Mouse (Mus musculus) spleen, adult 2 months (tissue): ENCODE measurements around the gene Serpina16. TPM values are rescaled to one million over a fixed set of nuclear protein-coding genes. Genes with fewer than 3 reads are reported as not detected.

Experiments
- DNase-seq, 2 experiments: peaks; one replicate each; pipeline versions ENCODE4 v3.0.0 to v3.0.0-alpha.2; 2012 to 2021; ENCODE audit warnings: low spot score in 2 of 2, low read depth in 1 of 2
- H3K27ac ChIP-seq: fragments of 200-500 bp; 2 replicates; pipeline ENCODE4 v1.5.1; 2012; ENCODE audit warnings: low read length, inconsistent platforms; ENCODE audit not compliant: insufficient read depth
- H3K27me3 ChIP-seq: fragments of 200-500 bp; 2 replicates; pipeline ENCODE4 v1.6.1; 2012; ENCODE audit warnings: mild to moderate bottlenecking, moderate library complexity, low read length, inconsistent platforms; ENCODE audit not compliant: control insufficient read depth, insufficient read depth
- H3K36me3 ChIP-seq: fragments of 200-500 bp; 2 replicates; pipeline ENCODE4 v1.6.1; 2012; ENCODE audit warnings: mild to moderate bottlenecking, low read length, inconsistent platforms; ENCODE audit not compliant: control insufficient read depth, insufficient read depth
- H3K4me1 ChIP-seq: fragments of 200-500 bp; 2 replicates; pipeline ENCODE4 v1.6.1; 2011; ENCODE audit warnings: inconsistent platforms; ENCODE audit not compliant: control insufficient read depth, insufficient read depth, insufficient read length
- H3K4me3 ChIP-seq: fragments of 200-500 bp; 2 replicates; pipeline ENCODE4 v1.5.1; 2011; ENCODE audit warnings: mild to moderate bottlenecking, inconsistent platforms; ENCODE audit not compliant: insufficient read depth, insufficient read length; ENCODE audit errors: extremely low read depth
- CTCF ChIP-seq: fragments of 200-500 bp; IDR thresholded peaks from 2 replicates; pipeline ENCODE4 v1.5.1; 2011; ENCODE audit warnings: mild to moderate bottlenecking, inconsistent platforms; ENCODE audit not compliant: insufficient read depth, insufficient read length, insufficient replicate concordance; ENCODE audit errors: extremely low read depth
- POLR2A ChIP-seq: fragments of 200-500 bp; IDR thresholded peaks from 2 replicates; pipeline ENCODE4 v1.6.1; 2011; ENCODE audit warnings: low read depth, low read length, inconsistent platforms
- whole genome bisulfite sequencing: fragments of 180-500 bp; shearing (Covaris S2); methylation state at CpG from one replicate; pipeline ENCODE4 v1.1.7; 2018; 5-methylcytosine and 5-hydroxymethylcytosine counted together
- polyA plus RNA-seq: library from polyadenylated mRNA; depleted of rRNA; stranded (reverse); fragments of >200 nt; gene quantifications from 2 replicates; pipeline ENCODE4 v1.2.3, GENCODE M21; 2012; rRNA removed

The Serpina16 gene
- polyA plus RNA-seq, 1 experiment = not detected

- DNase-seq = peak in 1 of 2 experiments; percentile 23
- Histone ChIP-seq H3K27me3 (no peaks in the 10 kb centered on the region), H3K36me3 (no peaks in the 10 kb centered on the region), H3K27ac (no peak overlapping the region), H3K4me1 (no peaks in the 10 kb centered on the region), H3K4me3 (no peak overlapping the region)
- WGBS = 0% methylated on average over 2 of the region's 2 CpGs
- TF ChIP-seq CTCF = peak; percentile 50; the same call in 1 of the 2 replicates
- TF ChIP-seq POLR2A = no peak
These were observed 32.6 kb downstream of the Serpina16 start for GRCm38 (mm10) chr12:103643336-103643735.

- 85% methylated on average over 2 of the region's 2 CpGs for WGBS
- TF ChIP-seq CTCF = no peak
- TF ChIP-seq POLR2A = no peak
- H3K36me3 ChIP-seq = no peaks in the 10 kb centered on the region
- H3K4me1 ChIP-seq = no peaks in the 10 kb centered on the region
- no peak for DNase-seq
- no peaks in the 10 kb centered on the region for H3K27me3 ChIP-seq
- no peak overlapping the region for H3K4me3 ChIP-seq
- H3K27ac ChIP-seq = no peak overlapping the region
These were observed 40.1 kb downstream of the Serpina16 start for GRCm38 (mm10) chr12:103635846-103636245.

GRCm38 (mm10) chr12:103634430-103634829 lies 41.5 kb downstream of the Serpina16 start:
- 81% methylated on average over 2 of the region's 2 CpGs for WGBS

GRCm38 (mm10) chr12:103631203-103631612 lies 44.7 kb downstream of the Serpina16 start, which contains the start of gene Serpina10:
TSS of gene Serpina10 (minus strand) at chr12:103631444.
- TF ChIP-seq CTCF (no peak), POLR2A (no peak)
- no peak for DNase-seq
- H3K4me3 ChIP-seq = no peak within 1 kb of the TSS
- WGBS = 82% methylated on average over 3 of the region's 3 CpGs
- no peaks in the 10 kb centered on the region for H3K27me3 ChIP-seq
- H3K36me3 ChIP-seq = no peaks in the 10 kb centered on the region
- H3K4me1 ChIP-seq = no peaks in the 10 kb centered on the region
- no peak within 1 kb of the TSS for H3K27ac ChIP-seq

More at GRCm38 (mm10) chr12:103634430-103634829, 41.5 kb downstream of the Serpina16 start:
- Histone ChIP-seq H3K4me1 (no peaks in the 10 kb centered on the region), H3K4me3 (no peak overlapping the region), H3K36me3 (no peaks in the 10 kb centered on the region), H3K27me3 (no peaks in the 10 kb centered on the region), H3K27ac (no peak overlapping the region)
- TF ChIP-seq POLR2A = no peak
- no peak for TF ChIP-seq CTCF
- DNase-seq = no peak

Other genes starting within 250 kb of the Serpina16 start
- 188 and 204 TPM in 2 replicates for gene Ifi27, start 241.9 kb downstream of the Serpina16 start, polyA plus RNA-seq
- gene Ifi27l2a, start 232.5 kb downstream of the Serpina16 start, polyA plus RNA-seq = 731 and 1,353 TPM in 2 replicates
- 0.07 and 0.08 TPM in 2 replicates for gene Ifi27l2b, start 218.9 kb downstream of the Serpina16 start, polyA plus RNA-seq
- gene Ppp4r4, start 143.9 kb downstream of the Serpina16 start, polyA plus RNA-seq = 0.08 and 0.22 TPM in 2 replicates
- 0.47 and 0.76 TPM in 2 replicates for gene Serpina10, start 44.7 kb downstream of the Serpina16 start, polyA plus RNA-seq
- not detected in 2 replicates for gene Serpina6, start 18.9 kb downstream of the Serpina16 start, polyA plus RNA-seq
- 0.05 TPM in 1 of 2 replicates, not detected in the other for gene Serpina1f, start 19.4 kb upstream of the Serpina16 start, polyA plus RNA-seq
- gene Serpina1d, start 97.5 kb upstream of the Serpina16 start, polyA plus RNA-seq = 0.46 and 0.65 TPM in 2 replicates
- gene Serpina1b, start 154.2 kb upstream of the Serpina16 start, polyA plus RNA-seq = 2.2 and 19.8 TPM in 2 replicates
- gene Serpina1a, start 187.4 kb upstream of the Serpina16 start, polyA plus RNA-seq = 0.64 and 11.8 TPM in 2 replicates
- gene Serpina1c, start 228.7 kb upstream of the Serpina16 start, polyA plus RNA-seq = 0.90 and 6.6 TPM in 2 replicates